Mouse (Mus musculus) neural tube, embryonic 14.5 days (tissue): ENCODE measurements around the gene Hcar2. TPM values are rescaled to one million over a fixed set of nuclear protein-coding genes. Genes with fewer than 3 reads are reported as not detected.

Experiments
- ATAC-seq: fragments of 200-750 bp; cut with Nextera tagmentation; 2 replicates; pipeline ENCODE4 v1.8.0; 2017; ENCODE audit warnings: low read depth, mild to moderate bottlenecking, moderate TSS enrichment, moderate library complexity
- H3K27ac ChIP-seq: fragments of 300-500 bp; sonication (generic); 2 replicates; pipeline ENCODE4 v1.5.1; 2014; ENCODE audit warnings: low read depth, mild to moderate bottlenecking, control low read depth, low read length, moderate library complexity, mixed read lengths
- H3K27me3 ChIP-seq: fragments of 300-500 bp; sonication (generic); 2 replicates; pipeline ENCODE4 v1.6.1; 2014; ENCODE audit warnings: low read length; ENCODE audit not compliant: control insufficient read depth, insufficient read depth
- H3K36me3 ChIP-seq: fragments of 300-500 bp; sonication (generic); 2 replicates; pipeline ENCODE4 v1.6.1; 2014; ENCODE audit warnings: low read length, mixed read lengths; ENCODE audit not compliant: control insufficient read depth, insufficient read depth
- H3K4me1 ChIP-seq: fragments of 300-500 bp; sonication (generic); 2 replicates; pipeline ENCODE4 v1.6.1; 2014; ENCODE audit warnings: low read length; ENCODE audit not compliant: control insufficient read depth, insufficient read depth
- H3K4me2 ChIP-seq: fragments of 300-500 bp; sonication (generic); 2 replicates; pipeline ENCODE4 v1.6.1; 2014; ENCODE audit warnings: mild to moderate bottlenecking, low read depth, low read length, control low read depth
- H3K4me3 ChIP-seq: fragments of 300-500 bp; sonication (generic); 2 replicates; pipeline ENCODE4 v1.5.1; 2014; ENCODE audit warnings: low read depth, low read length, control low read depth, mixed read lengths
- H3K9ac ChIP-seq: fragments of 300-500 bp; sonication (generic); replicated peaks from 2 replicates; pipeline ENCODE4 v1.6.1; 2014; ENCODE audit warnings: low read depth, mild to moderate bottlenecking, control low read depth, low read length, mixed read lengths
- H3K9me3 ChIP-seq: fragments of 300-500 bp; sonication (generic); 2 replicates; pipeline ENCODE4 v1.6.1; 2016; ENCODE audit warnings: low read length; ENCODE audit not compliant: control insufficient read depth
- WGBS: fragments of 180-500 bp; shearing (Covaris S2); extraction: QIAGEN DNeasy Blood & Tissue Kit; methylation state at CpG from one replicate; pipeline ENCODE4 v1.1.7; 2014; 5-methylcytosine and 5-hydroxymethylcytosine counted together
- polyA plus RNA-seq: library from polyadenylated mRNA; unstranded; fragments of >200 nt; fragmentation: Nextera tagmentation; extraction: Ambion mirVana; gene quantifications from 2 replicates; pipeline ENCODE4 v1.2.1, GENCODE M21; 2014

The Hcar2 gene
- polyA plus RNA-seq, 1 experiment from 2014 or later, result not detected

DNA sequence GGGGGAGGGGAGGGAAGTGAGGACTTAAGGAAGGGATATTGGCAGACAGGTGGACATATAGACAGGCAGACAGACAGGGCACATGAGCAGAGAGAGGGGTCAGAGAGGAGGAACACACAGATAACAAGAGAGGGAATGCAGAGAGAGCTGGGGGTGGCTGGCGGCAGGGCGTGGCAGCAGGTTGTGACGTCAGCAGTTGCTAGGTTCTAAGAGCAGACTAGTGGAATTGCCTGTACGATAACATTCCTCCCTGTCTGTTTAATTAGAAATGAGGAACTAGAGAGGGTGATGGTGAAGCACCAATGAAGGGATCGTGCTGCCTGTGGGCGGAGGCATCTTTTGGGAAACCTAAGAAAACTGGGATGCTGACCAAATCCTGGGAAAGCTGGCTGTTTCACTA is 26.4 kb upstream of the Hcar2 start:
- Histone ChIP-seq H3K27ac (no peak overlapping the region), H3K27me3 (no peaks in the 10 kb centered on the region), H3K36me3 (no peaks in the 10 kb centered on the region), H3K9me3 (no peaks in the 10 kb centered on the region), H3K4me1 (no peaks in the 10 kb centered on the region), H3K4me2 (no peak overlapping the region), H3K9ac (no peak overlapping the region), H3K4me3 (no peak overlapping the region)
- no peak for ATAC-seq
- WGBS, result 51% methylated on average over 6 of the region's 6 CpGs

DNA sequence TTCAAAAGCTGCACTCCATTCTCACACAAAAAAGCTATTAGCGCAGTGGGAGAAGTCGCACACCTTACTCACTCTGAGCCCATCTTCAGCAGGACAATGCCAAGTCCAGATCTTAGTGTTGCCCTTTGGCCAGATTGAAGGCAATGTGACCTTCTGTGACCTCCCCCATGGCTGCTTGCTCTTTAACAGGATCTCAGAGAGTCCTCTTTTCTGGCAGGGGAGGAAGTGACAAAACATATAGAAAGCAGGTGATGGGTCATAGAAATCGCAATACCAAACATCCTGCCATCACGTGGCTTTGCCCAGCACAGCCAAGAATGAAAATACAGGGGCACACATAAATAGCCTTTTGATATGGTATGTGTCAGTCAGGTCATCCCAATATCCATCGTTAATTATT is 25.7 kb upstream of the Hcar2 start:
- Histone ChIP-seq H3K36me3 (no peaks in the 10 kb centered on the region), H3K27ac (no peak overlapping the region), H3K4me3 (no peak overlapping the region), H3K4me1 (no peaks in the 10 kb centered on the region), H3K9ac (no peak overlapping the region), H3K27me3 (no peaks in the 10 kb centered on the region), H3K9me3 (no peaks in the 10 kb centered on the region), H3K4me2 (no peak overlapping the region)
- 75% methylated on average over 5 of the region's 5 CpGs for WGBS
- no peak for ATAC-seq

DNA sequence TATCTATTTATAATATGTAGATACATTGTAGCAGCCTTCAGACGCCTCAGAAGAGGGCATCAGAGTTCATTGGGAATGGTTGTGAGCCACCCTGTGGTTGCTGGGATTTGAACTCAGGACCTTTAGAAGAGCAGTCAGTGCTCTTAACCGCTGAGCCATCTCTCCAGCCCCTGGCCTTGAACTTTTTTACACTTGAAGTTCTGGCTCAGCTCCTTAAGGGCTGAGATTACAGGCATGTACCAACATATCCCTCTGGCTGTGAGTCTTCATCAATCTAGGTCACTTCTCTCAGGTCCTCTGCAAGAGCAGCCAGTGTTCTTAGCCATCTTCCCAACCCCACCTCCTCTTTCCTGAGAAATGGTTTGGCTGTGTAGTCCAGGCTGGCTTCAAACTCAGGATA is 25.0 kb upstream of the Hcar2 start:
- Histone ChIP-seq H3K9ac (no peak overlapping the region), H3K9me3 (no peaks in the 10 kb centered on the region), H3K27ac (no peak overlapping the region), H3K4me2 (no peak overlapping the region), H3K36me3 (no peaks in the 10 kb centered on the region), H3K27me3 (no peaks in the 10 kb centered on the region), H3K4me3 (no peak overlapping the region), H3K4me1 (no peaks in the 10 kb centered on the region)
- ATAC-seq, result no peak
- 72% methylated on average over 2 of the region's 2 CpGs for WGBS

DNA sequence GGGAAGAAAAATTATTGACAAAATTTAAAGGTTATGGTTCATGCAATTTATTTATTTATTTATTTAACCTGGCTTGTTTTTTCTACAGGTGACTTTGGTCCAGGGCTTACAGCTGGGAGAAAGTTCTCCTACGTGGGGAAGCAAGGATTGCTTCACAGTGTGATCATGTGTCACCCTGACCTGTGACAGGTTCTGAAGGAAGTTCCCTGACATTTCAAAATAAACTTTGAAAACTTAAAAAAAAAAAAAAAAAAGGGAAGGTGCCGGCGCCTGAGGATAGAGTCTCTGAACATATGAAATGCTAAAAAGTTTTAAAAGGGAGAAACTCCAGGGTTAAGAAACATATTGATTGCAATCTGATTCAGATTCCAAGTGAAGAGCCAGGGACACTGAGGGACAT is 21.1 kb upstream of the Hcar2 start:
- no peak for ATAC-seq
- no peak overlapping the region for H3K4me2 ChIP-seq
- H3K4me1 ChIP-seq, result no peaks in the 10 kb centered on the region
- no peaks in the 10 kb centered on the region for H3K9me3 ChIP-seq
- H3K27me3 ChIP-seq, result no peaks in the 10 kb centered on the region
- H3K4me3 ChIP-seq, result no peak overlapping the region
- 83% methylated on average over 3 of the region's 3 CpGs for WGBS
- H3K36me3 ChIP-seq, result no peaks in the 10 kb centered on the region
- no peak overlapping the region for H3K27ac ChIP-seq
- H3K9ac ChIP-seq, result no peak overlapping the region

DNA sequence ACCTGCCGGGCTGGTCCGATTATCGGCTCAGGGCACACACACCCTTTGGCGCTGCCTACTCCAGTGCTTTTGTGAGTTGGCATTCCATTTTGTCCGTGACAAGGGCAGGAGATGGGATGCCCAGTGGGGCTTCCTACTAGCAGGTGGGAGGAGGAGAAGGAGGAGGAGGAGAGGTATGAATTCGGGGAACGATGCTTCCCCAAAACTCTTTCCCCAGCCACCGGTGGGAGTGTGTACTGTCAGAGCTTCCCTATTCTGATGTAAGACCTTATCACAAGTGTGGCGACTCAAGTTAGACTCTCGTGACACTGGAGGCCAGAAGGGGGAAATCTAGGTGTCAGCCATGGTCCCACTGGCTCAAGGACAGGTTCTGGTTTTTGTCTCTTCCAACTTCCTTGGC is 19.0 kb upstream of the Hcar2 start:
- H3K9me3 ChIP-seq, result no peaks in the 10 kb centered on the region
- H3K4me1 ChIP-seq, result no peaks in the 10 kb centered on the region
- no peaks in the 10 kb centered on the region for H3K27me3 ChIP-seq
- H3K4me3 ChIP-seq, result no peak overlapping the region
- H3K36me3 ChIP-seq, result no peaks in the 10 kb centered on the region
- ATAC-seq, result no peak
- no peak overlapping the region for H3K4me2 ChIP-seq
- no peak overlapping the region for H3K27ac ChIP-seq
- WGBS, result 83% methylated on average over 10 of the region's 10 CpGs
- H3K9ac ChIP-seq, result no peak overlapping the region

DNA sequence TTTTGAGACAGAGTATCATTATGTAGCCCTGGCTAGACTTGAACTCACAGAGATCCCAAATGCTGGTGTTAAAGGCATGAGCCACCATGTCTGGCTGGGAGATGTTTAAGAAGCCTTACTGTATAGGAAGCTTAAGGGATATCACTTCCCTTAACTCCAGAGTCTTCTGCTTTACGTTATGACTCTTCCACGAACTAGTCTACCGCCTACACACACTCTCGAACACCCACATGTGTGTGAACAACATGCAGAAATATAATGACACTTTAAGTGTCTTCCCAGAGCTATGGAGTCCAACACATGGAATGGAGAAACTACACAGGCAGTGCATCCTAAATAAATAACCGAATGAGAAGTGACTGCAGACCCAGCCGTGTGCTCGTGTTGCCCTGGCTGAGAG is 18.6 kb upstream of the Hcar2 start:
- no peaks in the 10 kb centered on the region for H3K4me1 ChIP-seq

DNA sequence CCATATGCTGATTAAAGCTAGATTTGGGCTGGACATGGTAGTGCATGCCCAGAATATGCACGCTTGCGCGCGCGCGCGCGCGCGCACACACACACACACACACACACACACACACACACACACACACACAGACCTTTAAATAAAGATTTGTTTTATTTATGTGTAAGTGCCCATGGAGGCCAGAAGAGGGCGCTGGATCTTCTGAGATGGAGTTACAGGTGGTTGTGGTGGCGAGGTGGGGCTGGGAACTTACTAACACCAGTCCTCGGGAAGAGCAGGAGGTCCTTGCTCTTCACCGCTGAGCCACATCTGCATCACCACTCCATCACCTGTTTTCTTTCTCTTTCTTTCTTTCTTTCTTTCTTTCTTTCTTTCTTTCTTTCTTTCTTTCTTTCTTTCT is 15.5 kb upstream of the Hcar2 start:
- no peak for ATAC-seq
- H3K27ac ChIP-seq, result no peak overlapping the region
- WGBS, result 82% methylated on average over 14 of the region's 14 CpGs
- no peaks in the 10 kb centered on the region for H3K27me3 ChIP-seq
- no peaks in the 10 kb centered on the region for H3K4me1 ChIP-seq
- no peak overlapping the region for H3K4me2 ChIP-seq
- H3K9ac ChIP-seq, result no peak overlapping the region
- H3K4me3 ChIP-seq, result no peak overlapping the region
- H3K36me3 ChIP-seq, result no peaks in the 10 kb centered on the region
- H3K9me3 ChIP-seq, result no peaks in the 10 kb centered on the region

More for the DNA sequence above, 18.6 kb upstream of the Hcar2 start:
- no peak overlapping the region for H3K27ac ChIP-seq
- H3K4me3 ChIP-seq, result no peak overlapping the region
- H3K27me3 ChIP-seq, result no peaks in the 10 kb centered on the region
- WGBS, result 80% methylated on average over 7 of the region's 7 CpGs
- H3K9ac ChIP-seq, result no peak overlapping the region
- no peak for ATAC-seq
- no peak overlapping the region for H3K4me2 ChIP-seq
- no peaks in the 10 kb centered on the region for H3K9me3 ChIP-seq
- no peaks in the 10 kb centered on the region for H3K36me3 ChIP-seq

DNA sequence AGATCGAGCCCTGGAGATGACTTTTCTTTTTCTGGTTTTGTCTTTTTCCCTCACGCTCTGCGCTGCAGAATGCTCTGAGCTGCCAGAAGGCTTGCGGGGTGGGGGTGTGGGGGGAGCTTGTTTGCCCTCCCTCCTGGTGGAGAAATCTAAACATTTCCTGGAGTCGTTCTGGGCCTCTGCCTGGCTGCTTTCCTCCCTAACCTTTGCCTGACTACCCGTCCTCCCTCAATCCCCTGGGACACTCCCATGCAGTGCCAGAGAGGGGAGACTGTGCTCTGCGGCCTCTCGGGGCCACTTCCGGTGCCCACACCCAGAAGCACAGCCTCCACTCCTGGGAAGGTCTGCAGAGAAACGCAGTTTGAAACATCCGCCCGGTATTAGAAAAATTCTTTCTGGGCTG is 14.6 kb upstream of the Hcar2 start, which contains the start of gene Hcar1:
Hcar1 (minus strand) TSS at position 93 of the 400 bp plus-strand sequence.
- H3K36me3 ChIP-seq, result no peaks in the 10 kb centered on the region
- H3K9ac ChIP-seq, result no peak within 1 kb of the TSS
- H3K4me3 ChIP-seq, result no peak within 1 kb of the TSS
- H3K27me3 ChIP-seq, result no peaks in the 10 kb centered on the region
- ATAC-seq, result no peak
- H3K4me1 ChIP-seq, result no peaks in the 10 kb centered on the region
- H3K27ac ChIP-seq, result no peak within 1 kb of the TSS
- WGBS, result 69% methylated on average over 12 of the region's 12 CpGs
- no peak within 1 kb of the TSS for H3K4me2 ChIP-seq
- no peaks in the 10 kb centered on the region for H3K9me3 ChIP-seq

DNA sequence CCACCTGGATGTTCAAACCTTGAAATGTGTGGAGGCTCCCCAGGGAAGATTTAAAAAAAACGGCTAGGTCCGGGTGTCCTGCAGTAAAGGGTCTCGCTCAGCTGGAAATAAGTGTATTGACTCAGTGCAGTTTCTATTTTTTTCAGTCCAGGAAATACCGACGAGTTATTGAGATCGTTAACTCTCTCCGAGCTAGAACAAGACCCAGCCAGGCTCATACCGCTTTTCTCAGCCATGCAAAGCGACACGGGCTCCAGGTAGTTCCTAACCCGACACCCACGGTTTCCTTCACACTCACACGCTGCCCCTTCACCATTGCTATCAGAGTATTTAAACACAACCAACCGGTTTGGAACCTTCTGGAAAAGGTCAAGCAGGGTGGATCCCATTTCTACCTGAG is 12.8 kb upstream of the Hcar2 start:
- 68% methylated on average over 14 of the region's 14 CpGs for WGBS
- Histone ChIP-seq H3K27me3 (no peaks in the 10 kb centered on the region), H3K9me3 (no peaks in the 10 kb centered on the region), H3K9ac (no peak overlapping the region), H3K4me3 (no peak overlapping the region), H3K36me3 (no peaks in the 10 kb centered on the region), H3K4me1 (no peaks in the 10 kb centered on the region), H3K27ac (no peak overlapping the region), H3K4me2 (no peak overlapping the region)
- no peak for ATAC-seq

DNA sequence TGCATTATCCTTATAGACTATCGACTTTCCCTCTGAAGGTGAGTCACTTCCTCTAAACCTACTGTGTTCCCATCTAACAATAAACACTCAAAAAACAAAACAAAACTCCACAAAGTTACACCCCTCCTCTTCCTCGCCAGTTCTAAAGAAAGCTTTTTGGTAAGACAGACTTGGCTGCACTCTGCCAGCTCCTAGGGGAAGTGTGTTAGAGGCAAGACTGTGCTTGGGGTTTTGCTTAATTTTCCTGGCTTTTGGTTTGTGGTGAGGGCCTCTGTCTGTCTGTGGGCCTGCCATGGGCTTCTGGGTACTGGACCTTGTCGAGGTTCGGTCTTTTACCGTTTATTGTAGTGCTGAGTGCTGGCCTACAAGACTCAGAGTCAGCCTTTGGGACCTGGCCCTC is 8.9 kb upstream of the Hcar2 start:
- Histone ChIP-seq H3K4me2 (no peak overlapping the region), H3K4me3 (no peak overlapping the region), H3K4me1 (no peaks in the 10 kb centered on the region), H3K27me3 (no peaks in the 10 kb centered on the region), H3K36me3 (no peaks in the 10 kb centered on the region), H3K9ac (no peak overlapping the region), H3K9me3 (no peaks in the 10 kb centered on the region), H3K27ac (no peak overlapping the region)
- WGBS, result 93% methylated on average over 5 of the region's 5 CpGs
- ATAC-seq, result no peak
